Mouse (Mus musculus) CH12.LX (cell line): ENCODE measurements around the gene Gna12. TPM values are rescaled to one million over a fixed set of nuclear protein-coding genes. Genes with fewer than 3 reads are reported as not detected.

Source experiments
- DNase-seq: peaks from one replicate; pipeline ENCODE4 v3.0.0-alpha.2; 2013; ENCODE audit errors: extremely low read depth
- H3K27ac ChIP-seq: 2 replicates; pipeline ENCODE4 v1.5.1; 2012; ENCODE audit warnings: low read depth, mild to moderate bottlenecking, control low read depth, moderate library complexity; ENCODE audit not compliant: insufficient read depth
- H3K27me3 ChIP-seq: replicated peaks from 2 replicates; pipeline ENCODE3; 2012; ENCODE audit warnings: inconsistent platforms
- H3K36me3 ChIP-seq, 2 experiments: replicated peaks in 1 of 2; 2 replicates each; pipeline versions ENCODE3 to v1.6.1; 2012; ENCODE audit warnings: inconsistent platforms in 1 of 2, low read length in 1 of 2, mild to moderate bottlenecking in 1 of 2, mixed read lengths in 1 of 2, moderate library complexity in 1 of 2; ENCODE audit not compliant: control insufficient read depth in 1 of 2, insufficient read depth in 1 of 2
- H3K4me1 ChIP-seq, 2 experiments: 2 replicates each; pipeline ENCODE4 v1.6.1; 2012; ENCODE audit warnings: inconsistent platforms in 1 of 2, moderate library complexity in 1 of 2; ENCODE audit not compliant: insufficient read depth in 2 of 2, control insufficient read depth in 1 of 2
- H3K4me2 ChIP-seq: 2 replicates; pipeline ENCODE4 v1.6.1; 2012; ENCODE audit warnings: low read depth, mild to moderate bottlenecking, control low read depth; ENCODE audit not compliant: poor library complexity, insufficient read depth, severe bottlenecking
- H3K4me3 ChIP-seq, 3 experiments: fragments of 150-350 bp in 1 of 3; sonication (generic) in 1 of 3; replicated peaks in 1 of 3; 2 replicates each; pipeline versions ENCODE3 to v1.5.1; 2011 to 2012; ENCODE audit warnings: low read depth in 2 of 3, low read length in 2 of 3, mild to moderate bottlenecking in 2 of 3, moderate library complexity in 2 of 3, control low read depth in 1 of 3, improper control_type of control experiment in 1 of 3, inconsistent platforms in 1 of 3, mixed read lengths in 1 of 3; ENCODE audit not compliant: poor library complexity in 1 of 3
- H3K79me2 ChIP-seq: replicated peaks from 2 replicates; pipeline ENCODE4 v1.6.1; 2012; ENCODE audit warnings: mild to moderate bottlenecking, moderate library complexity; ENCODE audit not compliant: control insufficient read depth, poor library complexity, insufficient read depth, severe bottlenecking; ENCODE audit errors: extremely low read depth
- H3K9ac ChIP-seq: 2 replicates; pipeline ENCODE4 v1.6.1; 2012; ENCODE audit warnings: low read depth, mild to moderate bottlenecking, control low read depth, moderate library complexity; ENCODE audit not compliant: insufficient read depth
- H3K9me3 ChIP-seq: replicated peaks from 2 replicates; pipeline ENCODE3; 2012; ENCODE audit warnings: low read length, inconsistent platforms, mixed read lengths
- BHLHE40 ChIP-seq: IDR thresholded peaks from 2 replicates; pipeline ENCODE4 v1.6.1; 2011; ENCODE audit warnings: mild to moderate bottlenecking, low read depth, low read length, improper control_type of control experiment
- CTCF ChIP-seq, 2 experiments: IDR thresholded peaks in 1 of 2; conservative IDR thresholded peaks in 1 of 2; 2 replicates each; pipeline ENCODE4 v1.5.1; 2011 to 2012; ENCODE audit warnings: low read depth in 2 of 2, low read length in 2 of 2, improper control_type of control experiment in 1 of 2, inconsistent platforms in 1 of 2, mild to moderate bottlenecking in 1 of 2, moderate library complexity in 1 of 2
- E2F4 ChIP-seq: IDR thresholded peaks from 2 replicates; pipeline ENCODE4 v1.6.1; 2011; ENCODE audit warnings: low read depth, low read length, improper control_type of control experiment; ENCODE audit not compliant: insufficient replicate concordance
- ETS1 ChIP-seq: conservative IDR thresholded peaks from 2 replicates; pipeline ENCODE4 v1.6.1; 2012; ENCODE audit warnings: low read depth, mild to moderate bottlenecking, inconsistent platforms, low read length, improper control_type of control experiment, moderate library complexity
- IRF4 ChIP-seq: IDR thresholded peaks from 2 replicates; pipeline ENCODE4 v1.6.1; 2014; ENCODE audit warnings: low read depth, mild to moderate bottlenecking, inconsistent platforms, low read length, improper control_type of control experiment
- JUN ChIP-seq: IDR thresholded peaks from 2 replicates; pipeline ENCODE4 v1.6.1; 2011; ENCODE audit warnings: low read depth, mild to moderate bottlenecking, low read length, improper control_type of control experiment, moderate library complexity; ENCODE audit not compliant: insufficient read depth
- MEF2A ChIP-seq: IDR thresholded peaks from 2 replicates; pipeline ENCODE4 v1.6.1; 2014; ENCODE audit warnings: low read depth, mild to moderate bottlenecking, inconsistent platforms, low read length, improper control_type of control experiment, borderline replicate concordance
- MXI1 ChIP-seq: IDR thresholded peaks from 2 replicates; pipeline ENCODE4 v1.6.1; 2011; ENCODE audit warnings: mild to moderate bottlenecking, low read depth, low read length, improper control_type of control experiment
- NELFE ChIP-seq: IDR thresholded peaks from 2 replicates; pipeline ENCODE4 v1.6.1; 2011; ENCODE audit warnings: low read depth, low read length, improper control_type of control experiment
- NRF1 ChIP-seq: IDR thresholded peaks from 2 replicates; pipeline ENCODE4 v1.6.1; 2014; ENCODE audit warnings: low read depth, mild to moderate bottlenecking, inconsistent platforms, low read length, improper control_type of control experiment, moderate library complexity
- POLR2A ChIP-seq: IDR thresholded peaks from 2 replicates; pipeline ENCODE4 v1.6.1; 2011; ENCODE audit warnings: low read depth, mild to moderate bottlenecking, improper control_type of control experiment, low read length
- POLR2AphosphoS2 ChIP-seq: IDR thresholded peaks from 2 replicates; pipeline ENCODE4 v1.6.1; 2011; ENCODE audit warnings: low read depth, low read length, improper control_type of control experiment
- RCOR1 ChIP-seq: conservative IDR thresholded peaks from 2 replicates; pipeline ENCODE4 v1.6.1; 2012; ENCODE audit warnings: low read depth, mild to moderate bottlenecking, inconsistent platforms, low read length, improper control_type of control experiment
- TBP ChIP-seq: conservative IDR thresholded peaks from 2 replicates; pipeline ENCODE4 v1.6.1; 2011; ENCODE audit warnings: low read depth, low read length, improper control_type of control experiment
- TCF12 ChIP-seq: IDR thresholded peaks from 2 replicates; pipeline ENCODE4 v1.6.1; 2014; ENCODE audit warnings: low read depth, mild to moderate bottlenecking, inconsistent platforms, low read length, improper control_type of control experiment
- UBTF ChIP-seq: IDR thresholded peaks from 2 replicates; pipeline ENCODE4 v1.6.1; 2012; ENCODE audit warnings: low read depth, mild to moderate bottlenecking, inconsistent platforms, low read length, improper control_type of control experiment, moderate library complexity
- USF1 ChIP-seq: IDR thresholded peaks from 2 replicates; pipeline ENCODE4 v1.6.1; 2014; ENCODE audit warnings: low read depth, mild to moderate bottlenecking, inconsistent platforms, low read length, improper control_type of control experiment
- USF2 ChIP-seq: conservative IDR thresholded peaks from 2 replicates; pipeline ENCODE4 v1.6.1; 2011; ENCODE audit warnings: low read depth, low read length, improper control_type of control experiment
- ZC3H11A ChIP-seq: IDR thresholded peaks from 2 replicates; pipeline ENCODE4 v1.6.1; 2012; ENCODE audit warnings: low read depth, mild to moderate bottlenecking, inconsistent platforms, low read length, improper control_type of control experiment
- ZNF384 ChIP-seq: IDR thresholded peaks from 2 replicates; pipeline ENCODE4 v1.6.1; 2012; ENCODE audit warnings: low read depth, low read length, improper control_type of control experiment, inconsistent platforms
- dilution Hi-C: fragments of 300-500 bp; cut with MboI; formaldehyde crosslinking; loops from 2 replicates; pipeline ENCODE4 v1.14.3; 2020; ENCODE audit warnings: low sequenced_read_pairs; ENCODE audit not compliant: extremely low pct_unique_long_range_greater_than_20kb, extremely low pct_ligation_motif_present
- in situ Hi-C: fragments of 300-500 bp; cut with MboI; formaldehyde crosslinking; loops from 3 replicates; pipeline ENCODE4 v1.14.3; 2019; ENCODE audit warnings: low sequenced_read_pairs, low pct_ligation_motif_present, low pct_unique_long_range_greater_than_20kb, mixed read lengths
- polyA plus RNA-seq: library from polyadenylated mRNA; unstranded; fragments of >175 nt; gene quantifications from 2 replicates; pipeline ENCODE4 v1.2.1, GENCODE M21; 2012; ENCODE audit warnings: low read depth; ENCODE audit not compliant: insufficient read length
- total RNA-seq, 2 experiments: library from RNA; depleted of rRNA; stranded (reverse); fragments of 300-350 nt in 1 of 2; fragments of >200 nt in 1 of 2; gene quantifications; 2 replicates each; pipeline ENCODE4 v1.2.3; 2012 to 2014

Gna12 gene
- total and polyA plus RNA-seq, 3 experiments, result 11.5 to 15.8 (median 15.4) TPM

GRCm38 (mm10) chr5:140826796-140827195, 3.4 kb downstream of the Gna12 start:
- H3K4me1 ChIP-seq, result peaks cover 12 to 33% of the 10 kb centered on the region in 2 experiments

GRCm38 (mm10) chr5:140826118-140826517, 4.1 kb downstream of the Gna12 start:
- Histone ChIP-seq H3K4me1 (peaks cover 11 to 31% of the 10 kb centered on the region in 2 experiments), H3K27ac (no peak overlapping the region), H3K27me3 (no peaks in the 10 kb centered on the region), H3K9ac (no peak overlapping the region), H3K4me2 (no peak overlapping the region), H3K79me2 (no peaks in the 10 kb centered on the region; the same call in 1 of the 2 replicates), H3K36me3 (peaks cover 0 to 6% of the 10 kb centered on the region in 2 experiments), H3K4me3 (no peak overlapping the region), H3K9me3 (no peaks in the 10 kb centered on the region)
- dilution Hi-C loops, result no loop called here
- no peak for DNase-seq
- TF ChIP-seq NELFE, result no peak
- TF ChIP-seq POLR2AphosphoS2, result no peak
- TF ChIP-seq ZC3H11A, result no peak
- in situ Hi-C loops, result loop anchor here (5.0 to 25.0 kb wide), 2 partner anchors 54 to 1486 kb away; no protein-coding TSS in a partner anchor

More at GRCm38 (mm10) chr5:140826796-140827195, 3.4 kb downstream of the Gna12 start:
- no peaks in the 10 kb centered on the region; the same call in 1 of the 2 replicates for H3K79me2 ChIP-seq
- H3K9ac ChIP-seq, result no peak overlapping the region
- TF ChIP-seq UBTF (no peak), RCOR1 (no peak), ETS1 (no peak), NELFE (no peak), TBP (no peak), E2F4 (no peak), MEF2A (no peak), USF1 (no peak), JUN (no peak), USF2 (no peak), BHLHE40 (no peak), NRF1 (no peak), IRF4 (no peak), POLR2A (no peak), ZNF384 (no peak), CTCF (conservative IDR thresholded peaks at IDR 0.05 in 1 of 2, IDR thresholded peaks at IDR 0.05 in 1 of 2; ENCODE audit: low read depth in 2 of 2, low read length in 2 of 2) (no peak), TCF12 (no peak), MXI1 (no peak)
- H3K4me3 ChIP-seq, result no peak overlapping the region
- no peak overlapping the region for H3K27ac ChIP-seq
- no peak for DNase-seq
- H3K36me3 ChIP-seq, result peaks cover 0 to 6% of the 10 kb centered on the region in 2 experiments
- dilution Hi-C loops, result no loop called here
- no peaks in the 10 kb centered on the region for H3K9me3 ChIP-seq
- in situ Hi-C loops, result loop anchor here (5.0 to 25.0 kb wide), 2 partner anchors 54 to 1486 kb away; no protein-coding TSS in a partner anchor
- H3K4me2 ChIP-seq, result no peak overlapping the region
- H3K27me3 ChIP-seq, result peaks cover 1% of the 10 kb centered on the region
